8 mouse cellular contexts compared by ENCODE assay signal in genomic region chr1:92100371-92100891, GRCm38 (mm10).
A peak's percentile ranks its signal among the peaks of the same experiment; 100 is the strongest.
DNase-seq lines count a peak whose midpoint lies in the region; ATAC-seq lines count a peak whose summit lies in the region.

No protein-coding gene starts in this region.

- peaks cover 25% of the 10 kb centered on the region for H3K4me1 ChIP-seq in neural tube, embryonic 13.5 days (replicated peaks)
- peaks cover 15% of the 10 kb centered on the region; the same call in 1 of the 2 replicates for H3K4me1 ChIP-seq in neural tube, embryonic 15.5 days

- ATAC-seq in neural tube, embryonic 13.5 days (ENCODE audit: low read depth) = no peak
- no peak; the same call in 1 of the 2 replicates for ATAC-seq in neural tube, embryonic 15.5 days (ENCODE audit: low FRiP score)
- ATAC-seq in cerebellum, adult (ENCODE audit: insufficient number of reproducible peaks, low FRiP score, low TSS enrichment) = no peak

- no peaks in the 10 kb centered on the region for H3K27me3 ChIP-seq in neural tube, embryonic 13.5 days
- H3K27me3 ChIP-seq in neural tube, embryonic 15.5 days (replicated peaks) = no peaks in the 10 kb centered on the region

- H3K27ac ChIP-seq in neural tube, embryonic 13.5 days (replicated peaks) = 0 out of 2 replicates have a peak overlapping the region, but pooled peaks have one; percentile 1
- no peak overlapping the region for H3K27ac ChIP-seq in neural tube, embryonic 15.5 days (replicated peaks)

- intact Hi-C loops in heart, postnatal 36 days (cut with DNase I) = loop anchor here (5.0 kb wide), 2 partner anchors 77 to 242 kb away; no protein-coding TSS in a partner anchor

- 69% methylated on average over 4 of the region's 4 CpGs for WGBS in neural tube, embryonic 13.5 days
- 62% methylated on average over 4 of the region's 4 CpGs for WGBS in neural tube, embryonic 15.5 days

- H3K9ac ChIP-seq in neural tube, embryonic 13.5 days = no peak overlapping the region
- H3K9ac ChIP-seq in neural tube, embryonic 15.5 days (replicated peaks) = no peak overlapping the region

- no peaks in the 10 kb centered on the region for H3K36me3 ChIP-seq in neural tube, embryonic 13.5 days
- H3K36me3 ChIP-seq in neural tube, embryonic 15.5 days = no peaks in the 10 kb centered on the region

- peak; percentile 33 to 47 for DNase-seq in cerebellum, postnatal 10 days
- no peak for DNase-seq in cerebellum, adult 11 months
- peak; percentile 53 to 68 for DNase-seq in heart, postnatal 36 days
- DNase-seq in lung, postnatal 10 days = peak; percentile 45
- DNase-seq in spleen, postnatal 14 days (ENCODE audit: low spot score in 2 of 2) = no peak

- H3K4me2 ChIP-seq in neural tube, embryonic 13.5 days = no peak overlapping the region
- H3K4me2 ChIP-seq in neural tube, embryonic 15.5 days = no peak overlapping the region

- no peak overlapping the region for H3K4me3 ChIP-seq in neural tube, embryonic 13.5 days
- no peak overlapping the region for H3K4me3 ChIP-seq in neural tube, embryonic 15.5 days (replicated peaks)

- no peaks in the 10 kb centered on the region for H3K9me3 ChIP-seq in neural tube, embryonic 13.5 days
- no peaks in the 10 kb centered on the region for H3K9me3 ChIP-seq in neural tube, embryonic 15.5 days (replicated peaks)

Comparison
In these comparisons a context has a peak if more than half of its experiments do, and no peak if none do; other contexts are left out.
1. DNase-seq: peak in cerebellum, postnatal 10 days (2 of 2), heart, postnatal 36 days (2 of 2) and lung, postnatal 10 days (single experiment); none in cerebellum, adult 11 months (single experiment) and spleen, postnatal 14 days (0 of 2).